Mouse (Mus musculus) forebrain, embryonic 16.5 days (tissue): Measurements from ENCODE around the gene Ccdc113. TPM values are rescaled to one million over a fixed set of nuclear protein-coding genes. Genes with fewer than 3 reads are reported as not detected.

Experiments used
- ATAC-seq: fragments of 200-750 bp; cut with Nextera tagmentation; 2 replicates; pipeline ENCODE4 v1.8.0; 2017; ENCODE audit warnings: mild to moderate bottlenecking, moderate library complexity
- H3K27ac ChIP-seq: fragments of 300-500 bp; sonication (generic); 2 replicates; pipeline ENCODE4 v1.5.1; 2014; ENCODE audit warnings: low read length, control low read depth
- H3K27me3 ChIP-seq: fragments of 300-500 bp; sonication (generic); replicated peaks from 2 replicates; pipeline ENCODE4 v1.6.1; 2014; ENCODE audit warnings: low read length; ENCODE audit not compliant: control insufficient read depth, insufficient read depth
- H3K36me3 ChIP-seq: fragments of 300-500 bp; sonication (generic); 2 replicates; pipeline ENCODE4 v1.6.1; 2014; ENCODE audit not compliant: control insufficient read depth, insufficient read depth
- H3K4me1 ChIP-seq: fragments of 300-500 bp; sonication (generic); replicated peaks from 2 replicates; pipeline ENCODE4 v1.6.1; 2014; ENCODE audit warnings: low read length; ENCODE audit not compliant: control insufficient read depth, insufficient read depth
- H3K4me2 ChIP-seq: fragments of 300-500 bp; sonication (generic); 2 replicates; pipeline ENCODE4 v1.6.1; 2014; ENCODE audit warnings: mild to moderate bottlenecking, low read length, control low read depth
- H3K4me3 ChIP-seq: fragments of 300-500 bp; sonication (generic); replicated peaks from 2 replicates; pipeline ENCODE4 v1.5.1; 2014; ENCODE audit warnings: mild to moderate bottlenecking, low read length, control low read depth
- H3K9ac ChIP-seq: fragments of 300-500 bp; sonication (generic); replicated peaks from 2 replicates; pipeline ENCODE4 v1.6.1; 2014; ENCODE audit warnings: low read depth, low read length, control low read depth
- H3K9me3 ChIP-seq: fragments of 300-500 bp; sonication (generic); 2 replicates; pipeline ENCODE4 v1.6.1; 2016; ENCODE audit warnings: low read length; ENCODE audit not compliant: control insufficient read depth
- whole genome bisulfite sequencing: fragments of 180-500 bp; shearing (Covaris S2); extraction: QIAGEN DNeasy Blood & Tissue Kit; methylation state at CpG from one replicate; pipeline ENCODE4 v1.1.7; 2014; 5-methylcytosine and 5-hydroxymethylcytosine counted together
- polyA plus RNA-seq: library from polyadenylated mRNA; unstranded; fragments of >200 nt; fragmentation: Nextera tagmentation; extraction: Ambion mirVana; gene quantifications from 2 replicates; pipeline ENCODE4 v1.2.1, GENCODE M21; 2015

Ccdc113 gene
- polyA plus RNA-seq, 1 experiment from 2014 or later = 1.5 TPM

DNA sequence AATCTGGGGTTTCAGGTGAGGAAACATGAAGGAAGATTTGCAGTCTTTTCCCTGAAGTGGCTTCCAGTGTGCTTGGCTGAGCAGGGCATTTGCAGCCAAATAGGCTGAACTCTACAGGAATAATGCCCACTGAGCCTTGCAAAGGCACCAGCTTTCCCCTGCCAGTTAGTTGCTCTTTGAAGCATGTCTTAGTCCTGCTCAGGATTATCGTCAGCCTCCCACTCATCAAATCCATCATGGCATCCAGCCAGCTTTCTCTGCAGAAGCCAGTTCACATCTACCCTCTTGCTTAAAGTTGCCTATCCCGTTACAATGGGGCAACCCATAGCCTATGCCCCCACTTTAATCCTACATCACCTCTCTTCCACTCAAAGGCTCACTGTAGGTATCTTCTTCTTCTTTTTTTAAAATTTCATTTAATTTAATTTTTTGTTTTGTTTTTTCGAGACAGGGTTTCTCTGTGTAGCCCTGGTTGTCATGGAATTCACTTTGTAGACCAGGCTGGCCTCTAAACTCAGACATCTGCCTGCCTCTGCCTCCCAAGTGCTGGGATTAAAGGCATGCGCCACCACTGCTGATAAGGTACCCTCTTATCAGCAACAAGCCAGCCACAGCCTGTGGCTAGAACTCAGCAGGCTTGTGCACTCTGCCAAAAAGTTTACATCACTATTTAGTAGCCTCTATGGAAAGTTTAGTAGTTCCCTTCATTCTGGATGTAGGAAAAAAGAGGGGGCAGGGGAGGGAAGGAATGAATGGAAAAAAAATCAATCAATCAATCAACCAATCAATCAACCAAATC is 34.4 kb upstream of the Ccdc113 start:
- Histone ChIP-seq H3K9me3 (no peaks in the 10 kb centered on the region), H3K4me1 (no peaks in the 10 kb centered on the region)
- 63% methylated on average over 4 of the region's 4 CpGs for WGBS

DNA sequence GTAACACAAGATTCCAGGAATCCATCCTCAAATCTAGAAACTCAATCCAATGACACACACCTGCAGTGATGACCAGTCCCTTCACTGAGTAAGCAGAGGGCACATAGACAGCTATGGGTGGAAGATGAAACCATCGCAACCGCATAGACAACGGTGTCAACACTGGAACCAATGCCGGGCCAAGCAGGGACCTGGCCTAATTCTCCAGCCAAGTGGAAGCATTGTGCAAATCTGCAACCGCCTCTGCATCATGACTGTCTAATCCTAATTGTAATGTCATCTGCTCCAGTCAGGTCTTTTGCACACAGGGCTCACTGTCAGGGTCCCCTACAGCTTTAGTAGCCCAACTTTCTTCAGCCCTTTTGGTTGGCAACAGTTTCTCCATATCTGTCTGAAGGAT is 33.4 kb upstream of the Ccdc113 start:
- WGBS = 93% methylated on average over 5 of the region's 5 CpGs
- ATAC-seq = no peak
- Histone ChIP-seq H3K4me2 (no peak overlapping the region), H3K9me3 (no peaks in the 10 kb centered on the region), H3K36me3 (no peaks in the 10 kb centered on the region), H3K27ac (no peak overlapping the region), H3K9ac (no peak overlapping the region), H3K4me3 (no peak overlapping the region), H3K4me1 (no peaks in the 10 kb centered on the region), H3K27me3 (no peaks in the 10 kb centered on the region)

More for the DNA sequence above, 34.4 kb upstream of the Ccdc113 start:
- H3K36me3 ChIP-seq = no peaks in the 10 kb centered on the region
- no peak overlapping the region for H3K27ac ChIP-seq
- no peak overlapping the region for H3K4me3 ChIP-seq
- no peak overlapping the region for H3K4me2 ChIP-seq
- ATAC-seq = no peak
- no peak overlapping the region for H3K9ac ChIP-seq
- H3K27me3 ChIP-seq = no peaks in the 10 kb centered on the region

DNA sequence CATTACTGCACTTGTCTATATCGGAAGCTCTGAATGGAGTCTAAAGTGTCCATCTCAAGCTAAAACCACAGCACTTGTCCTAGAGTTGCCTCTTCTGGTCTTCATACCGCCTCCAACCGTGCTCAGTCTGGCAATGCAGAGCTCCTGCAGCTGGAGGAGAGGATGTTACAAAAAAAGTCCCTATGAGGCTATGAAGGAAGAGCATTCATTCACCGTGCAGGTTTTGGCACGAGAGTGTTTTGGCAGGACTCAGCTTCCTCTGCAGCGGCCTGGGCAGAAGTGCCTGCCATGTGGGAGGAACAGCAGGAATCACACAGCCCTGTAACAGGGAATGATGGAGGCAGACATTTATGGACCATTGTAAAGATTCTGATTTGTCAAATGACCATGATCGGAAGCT is 31.5 kb upstream of the Ccdc113 start:
- no peaks in the 10 kb centered on the region for H3K27me3 ChIP-seq
- H3K4me3 ChIP-seq = no peak overlapping the region
- 73% methylated on average over 7 of the region's 7 CpGs for WGBS
- H3K9me3 ChIP-seq = no peaks in the 10 kb centered on the region
- H3K27ac ChIP-seq = no peak overlapping the region
- no peak overlapping the region for H3K9ac ChIP-seq
- no peak for ATAC-seq
- no peak overlapping the region for H3K4me2 ChIP-seq
- no peaks in the 10 kb centered on the region for H3K36me3 ChIP-seq
- no peaks in the 10 kb centered on the region for H3K4me1 ChIP-seq

DNA sequence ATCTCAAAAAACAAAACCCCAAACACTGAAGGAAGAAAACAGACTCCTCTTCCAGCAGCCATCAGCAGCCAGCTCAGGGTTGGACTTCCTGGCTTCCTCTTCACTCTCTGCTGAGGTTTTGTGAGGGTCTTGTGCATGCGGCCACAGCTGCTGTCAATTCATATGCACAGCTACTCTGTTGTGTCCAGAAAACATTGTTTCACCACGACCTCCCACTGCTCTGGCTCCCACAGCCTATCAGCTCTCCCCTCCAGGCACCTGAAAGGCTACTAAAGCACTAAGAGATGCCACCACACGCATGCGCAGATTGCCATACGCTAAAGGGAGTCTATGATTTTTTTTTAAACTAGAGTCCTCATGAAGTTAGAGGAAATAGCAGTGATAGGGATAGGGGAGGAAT is 29.1 kb upstream of the Ccdc113 start:
- Histone ChIP-seq H3K4me2 (no peak overlapping the region), H3K4me1 (no peaks in the 10 kb centered on the region), H3K27ac (no peak overlapping the region), H3K4me3 (no peak overlapping the region), H3K9ac (no peak overlapping the region), H3K36me3 (no peaks in the 10 kb centered on the region), H3K27me3 (no peaks in the 10 kb centered on the region), H3K9me3 (no peaks in the 10 kb centered on the region)
- WGBS = 61% methylated on average over 5 of the region's 5 CpGs
- ATAC-seq = no peak

DNA sequence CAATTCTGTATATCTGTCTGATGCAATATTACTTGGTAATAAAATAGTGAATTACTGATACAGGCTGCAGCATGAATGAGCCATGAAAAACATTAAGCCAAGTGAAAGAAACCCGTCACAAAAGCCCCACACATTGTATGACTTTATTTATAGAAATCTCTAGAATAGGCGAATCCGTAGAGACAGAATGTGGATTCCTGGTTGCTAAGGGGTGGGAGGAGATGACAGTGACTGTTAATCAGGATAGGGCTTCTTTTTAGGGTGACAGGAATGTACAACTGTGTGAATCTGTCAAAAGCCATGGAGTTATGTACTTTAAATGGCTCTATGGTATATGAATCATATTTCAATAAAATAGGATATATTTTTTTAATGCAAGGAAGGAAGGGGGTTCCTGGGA is 28.3 kb upstream of the Ccdc113 start:
- H3K4me2 ChIP-seq = no peak overlapping the region
- H3K9me3 ChIP-seq = no peaks in the 10 kb centered on the region
- no peaks in the 10 kb centered on the region for H3K27me3 ChIP-seq
- H3K36me3 ChIP-seq = no peaks in the 10 kb centered on the region
- no peak overlapping the region for H3K4me3 ChIP-seq
- no peak overlapping the region for H3K27ac ChIP-seq
- H3K9ac ChIP-seq = no peak overlapping the region
- ATAC-seq = peak; percentile 54; the same call in 1 of the 2 replicates
- H3K4me1 ChIP-seq = no peaks in the 10 kb centered on the region
- 75% methylated on average over 3 of the region's 3 CpGs for whole genome bisulfite sequencing

DNA sequence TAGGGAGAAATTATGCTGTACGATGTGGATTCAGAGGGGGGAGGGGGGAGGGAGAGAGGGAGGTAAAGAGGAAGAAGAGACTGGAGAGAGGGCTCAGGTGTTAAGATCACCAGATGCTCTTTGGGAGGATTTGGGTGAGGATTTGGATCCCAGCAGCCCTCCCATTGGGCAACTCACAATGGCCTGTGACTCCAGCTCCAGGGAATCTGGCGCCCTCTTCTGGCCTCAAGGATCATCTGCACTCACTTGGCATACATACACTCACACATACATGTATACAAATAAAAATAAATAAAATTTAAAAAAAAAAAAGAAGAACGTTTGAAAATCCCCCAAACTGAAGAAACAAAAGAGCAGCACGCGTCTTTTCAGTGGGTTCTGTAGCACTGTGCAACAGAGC is 27.6 kb upstream of the Ccdc113 start:
- no peak overlapping the region for H3K27ac ChIP-seq
- H3K9ac ChIP-seq = no peak overlapping the region
- 75% methylated on average over 5 of the region's 5 CpGs for whole genome bisulfite sequencing
- H3K4me2 ChIP-seq = no peak overlapping the region
- no peak for ATAC-seq
- no peak overlapping the region for H3K4me3 ChIP-seq
- H3K27me3 ChIP-seq = no peaks in the 10 kb centered on the region
- H3K36me3 ChIP-seq = no peaks in the 10 kb centered on the region
- no peaks in the 10 kb centered on the region for H3K4me1 ChIP-seq
- H3K9me3 ChIP-seq = no peaks in the 10 kb centered on the region

DNA sequence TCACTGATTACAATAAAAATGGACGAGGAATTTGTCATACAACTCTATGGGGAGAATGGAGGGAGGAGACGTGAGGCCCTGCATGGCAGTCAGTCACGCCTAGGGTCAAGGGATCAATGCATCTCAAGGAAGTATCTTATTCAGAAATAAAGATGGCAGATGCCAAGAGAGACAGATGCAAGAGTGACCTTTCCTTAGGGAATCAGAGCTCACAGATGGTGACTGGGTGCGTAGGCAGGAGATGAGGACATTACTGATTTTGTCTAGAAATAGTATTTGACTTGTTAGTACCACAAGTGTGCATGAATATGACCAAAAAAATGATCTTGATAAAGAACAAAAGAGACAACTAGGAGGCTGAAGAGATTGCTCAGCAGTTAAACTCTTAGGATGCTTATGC is 21.6 kb upstream of the Ccdc113 start:
- Histone ChIP-seq H3K4me3 (no peak overlapping the region), H3K9me3 (no peaks in the 10 kb centered on the region), H3K36me3 (no peaks in the 10 kb centered on the region), H3K27ac (no peak overlapping the region), H3K4me2 (no peak overlapping the region), H3K4me1 (no peaks in the 10 kb centered on the region), H3K9ac (no peak overlapping the region), H3K27me3 (no peaks in the 10 kb centered on the region)
- ATAC-seq = no peak
- 68% methylated on average over 4 of the region's 4 CpGs for WGBS

DNA sequence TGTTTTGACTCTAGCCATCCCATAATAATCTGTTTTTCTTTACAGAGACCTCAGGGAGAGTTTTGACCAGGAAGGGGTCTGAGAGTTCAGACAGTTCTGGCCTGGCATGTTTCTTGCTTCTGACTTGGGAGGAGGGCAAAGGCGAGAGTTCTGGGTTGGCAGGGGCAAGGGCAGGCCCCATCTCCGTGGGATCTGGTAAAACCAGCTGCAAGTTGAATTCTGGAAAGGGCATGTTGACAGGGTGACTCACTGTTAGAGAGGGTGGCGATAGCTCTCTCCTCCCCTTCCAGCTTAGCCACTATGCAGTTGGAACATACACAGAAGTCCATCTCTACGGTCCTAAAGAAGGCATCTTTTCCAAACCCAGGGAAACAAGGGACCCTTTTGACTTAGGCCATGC is 20.7 kb upstream of the Ccdc113 start:
- H3K4me2 ChIP-seq = no peak overlapping the region
- no peaks in the 10 kb centered on the region for H3K36me3 ChIP-seq
- H3K9me3 ChIP-seq = no peaks in the 10 kb centered on the region
- H3K27me3 ChIP-seq = no peaks in the 10 kb centered on the region
- ATAC-seq = no peak
- WGBS = 85% methylated on average over 4 of the region's 4 CpGs
- no peaks in the 10 kb centered on the region for H3K4me1 ChIP-seq
- no peak overlapping the region for H3K9ac ChIP-seq
- no peak overlapping the region for H3K27ac ChIP-seq
- H3K4me3 ChIP-seq = no peak overlapping the region

DNA sequence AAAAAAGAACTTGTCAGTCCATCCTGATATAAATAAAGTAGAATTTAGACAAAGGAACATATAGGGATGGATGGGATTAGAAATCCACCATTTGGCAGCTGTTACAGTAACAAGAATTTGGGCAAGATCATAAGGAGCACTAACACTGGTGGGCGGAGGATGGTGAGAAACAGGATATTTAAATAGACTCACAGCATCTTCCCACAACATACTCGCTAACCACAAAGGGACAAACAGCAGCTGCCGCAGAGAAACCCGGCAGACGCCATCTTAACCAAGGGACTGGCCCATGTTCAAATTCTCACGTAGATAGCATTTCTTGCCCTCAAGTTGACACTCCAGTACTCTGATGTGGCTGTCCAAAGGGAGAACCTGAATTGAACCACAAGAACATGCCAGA is 17.0 kb upstream of the Ccdc113 start:
- no peaks in the 10 kb centered on the region for H3K27me3 ChIP-seq

DNA sequence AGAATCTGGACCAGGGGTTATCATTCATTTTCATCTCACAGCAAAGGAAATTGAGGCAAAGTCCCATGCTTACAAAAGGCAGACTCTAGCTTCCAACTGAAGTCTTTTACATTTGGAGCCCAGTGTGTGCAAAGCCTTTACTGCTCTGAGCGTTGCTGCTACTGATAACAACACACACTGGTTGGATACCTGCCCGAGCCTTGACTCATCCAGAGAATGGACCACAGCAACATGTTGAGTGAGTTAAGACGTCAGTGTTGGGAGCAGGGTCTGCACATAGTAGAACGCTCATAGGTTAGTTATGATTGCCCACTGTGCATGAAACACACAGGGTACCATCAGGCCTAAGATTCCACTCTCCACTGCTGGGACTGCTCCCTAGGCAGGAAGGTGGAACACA is 9.9 kb upstream of the Ccdc113 start:
- H3K36me3 ChIP-seq = no peaks in the 10 kb centered on the region
- H3K4me2 ChIP-seq = no peak overlapping the region
- no peaks in the 10 kb centered on the region for H3K27me3 ChIP-seq
- no peaks in the 10 kb centered on the region for H3K9me3 ChIP-seq
- H3K9ac ChIP-seq = no peak overlapping the region
- H3K27ac ChIP-seq = no peak overlapping the region
- 92% methylated on average over 4 of the region's 4 CpGs for WGBS
- no peak for ATAC-seq
- no peak overlapping the region for H3K4me3 ChIP-seq
- H3K4me1 ChIP-seq = no peaks in the 10 kb centered on the region

More for the DNA sequence above, 17.0 kb upstream of the Ccdc113 start:
- Histone ChIP-seq H3K36me3 (no peaks in the 10 kb centered on the region), H3K4me1 (no peaks in the 10 kb centered on the region), H3K9me3 (no peaks in the 10 kb centered on the region), H3K4me2 (no peak overlapping the region), H3K9ac (no peak overlapping the region), H3K27ac (no peak overlapping the region), H3K4me3 (no peak overlapping the region)
- WGBS = 92% methylated on average over 6 of the region's 6 CpGs
- ATAC-seq = no peak
